Mouse (Mus musculus) testis, adult 2 months (tissue): Measurements from ENCODE around the gene Slc25a24.

ENCODE experiments used
- CTCF ChIP-seq: fragments of 200-500 bp; IDR thresholded peaks from 2 replicates; pipeline ENCODE4 v1.5.1; 2012; ENCODE audit warnings: low read depth, mild to moderate bottlenecking, inconsistent platforms, low read length, moderate library complexity; ENCODE audit not compliant: control insufficient read depth, insufficient read depth, insufficient replicate concordance
- POLR2A ChIP-seq: fragments of 200-500 bp; IDR thresholded peaks from 2 replicates; pipeline ENCODE4 v1.6.1; 2012; ENCODE audit warnings: low read depth, mild to moderate bottlenecking, inconsistent platforms, low read length, moderate library complexity; ENCODE audit not compliant: control insufficient read depth

DNA sequence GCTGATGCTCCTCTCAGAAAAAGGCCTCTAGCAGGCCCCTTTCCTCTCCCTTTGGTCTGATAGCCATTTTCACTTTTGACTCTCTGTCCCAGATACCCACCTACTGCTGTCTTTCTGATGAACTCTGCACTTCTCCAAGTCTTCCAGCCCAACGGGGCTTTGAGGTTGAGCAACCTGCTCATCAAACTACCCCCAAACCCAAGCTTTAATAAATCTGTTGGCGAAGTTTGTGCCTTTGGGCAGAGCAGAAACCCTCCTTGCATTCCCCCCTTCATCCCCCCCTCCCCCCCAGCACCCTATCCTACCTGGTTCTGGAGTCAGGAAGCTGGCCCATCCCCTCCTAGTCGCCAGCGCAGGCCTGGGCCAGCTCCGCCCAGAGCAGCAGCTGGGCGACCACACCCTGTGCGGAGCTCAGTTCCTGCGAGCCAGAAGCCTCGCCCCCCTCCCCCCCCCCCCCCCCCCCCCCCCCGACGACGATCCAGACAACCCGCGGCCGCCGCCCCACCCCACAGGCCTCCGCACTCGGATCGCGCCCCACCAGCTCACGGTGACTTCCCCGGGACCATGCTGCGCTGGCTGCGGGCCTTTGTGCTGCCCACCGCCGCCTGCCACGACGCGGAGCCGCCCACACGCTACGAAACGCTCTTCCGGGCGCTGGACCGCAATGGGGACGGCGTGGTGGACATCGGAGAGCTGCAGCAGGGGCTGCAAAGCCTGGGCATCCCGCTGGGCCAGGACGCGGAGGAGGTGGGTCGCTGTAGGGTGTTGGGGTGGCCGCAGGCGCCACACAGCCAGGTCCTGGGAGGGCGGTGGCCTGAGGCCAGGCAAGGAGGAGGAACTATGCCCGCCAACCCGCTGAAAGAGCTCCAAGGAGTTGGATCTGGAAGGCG is at the start of gene Slc25a24:
- no peak for TF ChIP-seq CTCF
- TF ChIP-seq POLR2A, result no peak
